Mouse (Mus musculus) stomach, postnatal 0 days (tissue): ENCODE measurements around the gene Olfr370.
"Not testable (repeated sequence)": the region's sequence is repeated elsewhere in the genome, so short reads cannot be mapped to it uniquely, and the experiment has no call there.

Experiments
- CTCF ChIP-seq: IDR thresholded peaks from 2 replicates; pipeline ENCODE4 v1.5.1; 2016; ENCODE audit warnings: antibody characterized with exemption, low read depth, mild to moderate bottlenecking, moderate library complexity
- EP300 ChIP-seq: optimal IDR thresholded peaks from 2 replicates; pipeline ENCODE3; 2016; ENCODE audit warnings: antibody characterized with exemption

GRCm38 (mm10) chr8:83520907-83521306, 14.7 kb upstream of the Olfr370 start:
- not testable (repeated sequence) for TF ChIP-seq CTCF, EP300
